Mouse (Mus musculus) myocyte (in vitro differentiated cells): ENCODE measurements around the gene Plin2.

Experiments
- CEBPB ChIP-seq: IDR thresholded peaks from 2 replicates; pipeline ENCODE4 v1.6.1; 2011; ENCODE audit warnings: mild to moderate bottlenecking, moderate library complexity; ENCODE audit not compliant: poor library complexity, insufficient read depth, severe bottlenecking
- E2F4 ChIP-seq: IDR thresholded peaks from one replicate; pipeline ENCODE4 v1.6.1; 2011; ENCODE audit warnings: mild to moderate bottlenecking, control low read depth, moderate library complexity; ENCODE audit not compliant: insufficient read depth
- MAX ChIP-seq: IDR thresholded peaks from one replicate; pipeline ENCODE4 v1.6.1; 2011; ENCODE audit warnings: low read depth, mild to moderate bottlenecking, control low read depth
- MYOD1 ChIP-seq, 3 experiments: IDR thresholded peaks; one replicate each; pipeline ENCODE4 v1.6.1; 2011; ENCODE audit warnings: control low read depth in 2 of 3, low read depth in 2 of 3, mild to moderate bottlenecking in 2 of 3, moderate library complexity in 1 of 3; ENCODE audit not compliant: insufficient read length in 2 of 3, control insufficient read depth in 1 of 3
- POLR2A ChIP-seq: IDR thresholded peaks from one replicate; pipeline ENCODE4 v1.6.1; 2011; ENCODE audit warnings: low read depth, mild to moderate bottlenecking, control low read depth, moderate library complexity; ENCODE audit not compliant: insufficient read length
- POLR2AphosphoS2 ChIP-seq: IDR thresholded peaks from one replicate; pipeline ENCODE4 v1.6.1; 2011; ENCODE audit warnings: low read depth, control low read depth; ENCODE audit not compliant: insufficient read length
- REST ChIP-seq: IDR thresholded peaks from one replicate; pipeline ENCODE4 v1.6.1; 2011; ENCODE audit warnings: mild to moderate bottlenecking, control low read depth, moderate library complexity; ENCODE audit not compliant: insufficient read depth, insufficient read length
- SRF ChIP-seq: IDR thresholded peaks from one replicate; pipeline ENCODE4 v1.6.1; 2011; ENCODE audit warnings: low read depth; ENCODE audit not compliant: control insufficient read depth, insufficient read length
- TCF12 ChIP-seq: IDR thresholded peaks from one replicate; pipeline ENCODE4 v1.6.1; 2011; ENCODE audit warnings: mild to moderate bottlenecking, control low read depth; ENCODE audit not compliant: poor library complexity, insufficient read depth, severe bottlenecking
- USF1 ChIP-seq: IDR thresholded peaks from one replicate; pipeline ENCODE4 v1.6.1; 2011; ENCODE audit warnings: low read depth, mild to moderate bottlenecking, control low read depth, moderate library complexity

GRCm38 (mm10) chr4:86717176-86717575, 47.3 kb upstream of the Plin2 start:
- TF ChIP-seq USF1 (no peak), POLR2A (no peak), TCF12 (no peak), REST (no peak), E2F4 (no peak), MAX (no peak), CEBPB (no peak), MYOD1 (IDR thresholded peaks at IDR 0.05; ENCODE audit: control insufficient read depth in 1 of 3, insufficient read length in 2 of 3, low read depth in 2 of 3) (no peak), SRF (no peak), POLR2AphosphoS2 (no peak)
